Mouse (Mus musculus): Measurements from ENCODE around the gene Ugt1a6a. TPM values are rescaled to one million over a fixed set of nuclear protein-coding genes. Genes with fewer than 3 reads are reported as not detected.
A peak's percentile ranks its signal among the peaks of the same experiment; 100 is the strongest.
"Not testable (repeated sequence)": the region's sequence is repeated elsewhere in the genome, so short reads cannot be mapped to it uniquely, and the experiment has no call there.

The Ugt1a6a gene
- polyA plus RNA-seq (2014; fragmentation: Nextera tagmentation; extraction: Ambion mirVana), result 8.5 and 10.6 TPM in 2 replicates

- H3K9me3 ChIP-seq (ENCODE audit: control insufficient read depth, low read length); H3K4me2 ChIP-seq (ENCODE audit: low read depth, low read length); H3K4me3 ChIP-seq (ENCODE audit: low read depth, low read length); H3K36me3 ChIP-seq (ENCODE audit: control insufficient read depth, insufficient read depth, low read length); H3K27me3 ChIP-seq (replicated peaks; ENCODE audit: control insufficient read depth, insufficient read depth, low read length): not testable (repeated sequence)
- Histone ChIP-seq H3K9ac (ENCODE audit: low read depth, low read length) (peak within 1 kb of the TSS; percentile 14; the same call in 1 of the 2 replicates), H3K4me1 (ENCODE audit: control insufficient read depth, insufficient read depth, low read length) (peaks cover 13% of the 10 kb centered on the region; the same call in 1 of the 2 replicates), H3K27ac (replicated peaks; ENCODE audit: low read depth, low read length) (peak within 1 kb of the TSS; percentile 42)
- ATAC-seq (ENCODE audit: low read depth) (peak; percentile 84), DNase-seq (ENCODE audit: low spot score) (peak; percentile 82)
- 22% methylated on average over 4 of the region's 5 CpGs for WGBS
Observed at GRCm38 (mm10) chr1:88134457-88135011, at the start of gene Ugt1a6a. Ugt1a6a (plus strand) TSS chr1:88134809.

GRCm38 (mm10) chr1:88086125-88086524 is 48.5 kb upstream of the Ugt1a6a start:
- Histone ChIP-seq H3K9me3 (ENCODE audit: control insufficient read depth, low read length) (no peaks in the 10 kb centered on the region), H3K9ac (ENCODE audit: low read depth, low read length) (no peak overlapping the region), H3K4me2 (ENCODE audit: low read depth, low read length) (no peak overlapping the region), H3K27me3 (replicated peaks; ENCODE audit: control insufficient read depth, insufficient read depth, low read length) (no peaks in the 10 kb centered on the region), H3K4me3 (ENCODE audit: low read depth, low read length) (no peak overlapping the region), H3K27ac (replicated peaks; ENCODE audit: low read depth, low read length) (no peak overlapping the region), H3K36me3 (ENCODE audit: control insufficient read depth, insufficient read depth, low read length) (no peaks in the 10 kb centered on the region), H3K4me1 (ENCODE audit: control insufficient read depth, insufficient read depth, low read length) (no peaks in the 10 kb centered on the region)
- no peak for ATAC-seq (ENCODE audit: low read depth)
- DNase-seq (ENCODE audit: low spot score), result no peak
- WGBS, result 77% methylated on average over 1 of the region's 1 CpGs

GRCm38 (mm10) chr1:88087513-88087912 is 47.1 kb upstream of the Ugt1a6a start, which contains the start of gene Ugt1a8:
Ugt1a8 (plus strand) TSS chr1:88087813.
- H3K4me3 ChIP-seq (ENCODE audit: low read depth, low read length), result no peak within 1 kb of the TSS
- no peak for ATAC-seq (ENCODE audit: low read depth)
- no peaks in the 10 kb centered on the region for H3K27me3 ChIP-seq (replicated peaks; ENCODE audit: control insufficient read depth, insufficient read depth, low read length)
- no peaks in the 10 kb centered on the region for H3K4me1 ChIP-seq (ENCODE audit: control insufficient read depth, insufficient read depth, low read length)
- H3K36me3 ChIP-seq (ENCODE audit: control insufficient read depth, insufficient read depth, low read length), result no peaks in the 10 kb centered on the region
- no peaks in the 10 kb centered on the region for H3K9me3 ChIP-seq (ENCODE audit: control insufficient read depth, low read length)
- H3K4me2 ChIP-seq (ENCODE audit: low read depth, low read length), result no peak within 1 kb of the TSS
- no peak for DNase-seq (ENCODE audit: low spot score)
- no peak within 1 kb of the TSS for H3K27ac ChIP-seq (replicated peaks; ENCODE audit: low read depth, low read length)
- no peak within 1 kb of the TSS for H3K9ac ChIP-seq (ENCODE audit: low read depth, low read length)
- 68% methylated on average over 3 of the region's 3 CpGs for WGBS

- Histone ChIP-seq H3K4me2 (ENCODE audit: low read depth, low read length) (no peak overlapping the region), H3K9ac (ENCODE audit: low read depth, low read length) (no peak overlapping the region), H3K27ac (replicated peaks; ENCODE audit: low read depth, low read length) (no peak overlapping the region), H3K27me3 (replicated peaks; ENCODE audit: control insufficient read depth, insufficient read depth, low read length) (no peaks in the 10 kb centered on the region), H3K9me3 (ENCODE audit: control insufficient read depth, low read length) (no peaks in the 10 kb centered on the region), H3K36me3 (ENCODE audit: control insufficient read depth, insufficient read depth, low read length) (no peaks in the 10 kb centered on the region), H3K4me3 (ENCODE audit: low read depth, low read length) (no peak overlapping the region), H3K4me1 (ENCODE audit: control insufficient read depth, insufficient read depth, low read length) (peaks cover 5% of the 10 kb centered on the region; the same call in 1 of the 2 replicates)
- no peak for DNase-seq (ENCODE audit: low spot score)
- ATAC-seq (ENCODE audit: low read depth), result no peak
Observed at GRCm38 (mm10) chr1:88092341-88092740, 42.3 kb upstream of the Ugt1a6a start.

GRCm38 (mm10) chr1:88094270-88094676 is 40.3 kb upstream of the Ugt1a6a start:
- not testable (repeated sequence) for H3K4me2 ChIP-seq (ENCODE audit: low read depth, low read length); H3K36me3 ChIP-seq (ENCODE audit: control insufficient read depth, insufficient read depth, low read length); H3K9me3 ChIP-seq (ENCODE audit: control insufficient read depth, low read length); H3K4me3 ChIP-seq (ENCODE audit: low read depth, low read length); H3K27me3 ChIP-seq (replicated peaks; ENCODE audit: control insufficient read depth, insufficient read depth, low read length); H3K4me1 ChIP-seq (ENCODE audit: control insufficient read depth, insufficient read depth, low read length); DNase-seq (ENCODE audit: low spot score); H3K9ac ChIP-seq (ENCODE audit: low read depth, low read length); ATAC-seq (ENCODE audit: low read depth)
- WGBS, result 74% methylated on average over 3 of the region's 3 CpGs
- H3K27ac ChIP-seq (replicated peaks; ENCODE audit: low read depth, low read length), result 0 out of 2 replicates have a peak overlapping the region, but pooled peaks have one; percentile 80

GRCm38 (mm10) chr1:88094941-88095492 is 39.6 kb upstream of the Ugt1a6a start, which contains the start of gene Ugt1a7c:
Ugt1a7c (plus strand) TSS chr1:88095062.
- Histone ChIP-seq H3K27me3 (replicated peaks; ENCODE audit: control insufficient read depth, insufficient read depth, low read length) (no peaks in the 10 kb centered on the region), H3K36me3 (ENCODE audit: control insufficient read depth, insufficient read depth, low read length) (no peaks in the 10 kb centered on the region), H3K4me1 (ENCODE audit: control insufficient read depth, insufficient read depth, low read length) (peaks cover 5% of the 10 kb centered on the region; the same call in 1 of the 2 replicates), H3K9me3 (ENCODE audit: control insufficient read depth, low read length) (no peaks in the 10 kb centered on the region), H3K9ac (ENCODE audit: low read depth, low read length) (no peak within 1 kb of the TSS; the same call in 1 of the 2 replicates), H3K4me2 (ENCODE audit: low read depth, low read length) (peak within 1 kb of the TSS; percentile 36; the same call in 1 of the 2 replicates), H3K4me3 (ENCODE audit: low read depth, low read length) (no peak within 1 kb of the TSS), H3K27ac (replicated peaks; ENCODE audit: low read depth, low read length) (peak within 1 kb of the TSS; percentile 80)
- DNase-seq (ENCODE audit: low spot score), result peak; percentile 61
- WGBS, result 30% methylated on average over 10 of the region's 10 CpGs
- ATAC-seq (ENCODE audit: low read depth), result no peak

- not testable (repeated sequence) for H3K27me3 ChIP-seq (replicated peaks; ENCODE audit: control insufficient read depth, insufficient read depth, low read length); H3K27ac ChIP-seq (replicated peaks; ENCODE audit: low read depth, low read length); H3K9ac ChIP-seq (ENCODE audit: low read depth, low read length); H3K4me1 ChIP-seq (ENCODE audit: control insufficient read depth, insufficient read depth, low read length); H3K9me3 ChIP-seq (ENCODE audit: control insufficient read depth, low read length); H3K36me3 ChIP-seq (ENCODE audit: control insufficient read depth, insufficient read depth, low read length); ATAC-seq (ENCODE audit: low read depth); H3K4me2 ChIP-seq (ENCODE audit: low read depth, low read length); H3K4me3 ChIP-seq (ENCODE audit: low read depth, low read length); DNase-seq (ENCODE audit: low spot score)
- 93% methylated on average over 3 of the region's 3 CpGs for WGBS
Observed at GRCm38 (mm10) chr1:88098546-88098945, 36.1 kb upstream of the Ugt1a6a start.

- 75% methylated on average over 2 of the region's 2 CpGs for WGBS
- ATAC-seq (ENCODE audit: low read depth), result not testable (repeated sequence)
Observed at GRCm38 (mm10) chr1:88099691-88100090, 34.9 kb upstream of the Ugt1a6a start.

GRCm38 (mm10) chr1:88103019-88103418 is 31.6 kb upstream of the Ugt1a6a start, which contains the start of gene Ugt1a6b:
Ugt1a6b (plus strand) TSS chr1:88103252.
- H3K9ac ChIP-seq (ENCODE audit: low read depth, low read length); H3K4me2 ChIP-seq (ENCODE audit: low read depth, low read length); H3K36me3 ChIP-seq (ENCODE audit: control insufficient read depth, insufficient read depth, low read length); H3K4me1 ChIP-seq (ENCODE audit: control insufficient read depth, insufficient read depth, low read length); H3K9me3 ChIP-seq (ENCODE audit: control insufficient read depth, low read length); H3K27ac ChIP-seq (replicated peaks; ENCODE audit: low read depth, low read length); H3K4me3 ChIP-seq (ENCODE audit: low read depth, low read length); H3K27me3 ChIP-seq (replicated peaks; ENCODE audit: control insufficient read depth, insufficient read depth, low read length): not testable (repeated sequence)
- DNase-seq (ENCODE audit: low spot score), result peak; percentile 67
- WGBS, result 78% methylated on average over 1 of the region's 3 CpGs
- peak; percentile 71; the same call in 1 of the 2 replicates for ATAC-seq (ENCODE audit: low read depth)

More at GRCm38 (mm10) chr1:88099691-88100090, 34.9 kb upstream of the Ugt1a6a start:
- H3K27me3 ChIP-seq (replicated peaks; ENCODE audit: control insufficient read depth, insufficient read depth, low read length); H3K4me3 ChIP-seq (ENCODE audit: low read depth, low read length); H3K4me2 ChIP-seq (ENCODE audit: low read depth, low read length); H3K9ac ChIP-seq (ENCODE audit: low read depth, low read length); H3K4me1 ChIP-seq (ENCODE audit: control insufficient read depth, insufficient read depth, low read length); DNase-seq (ENCODE audit: low spot score); H3K27ac ChIP-seq (replicated peaks; ENCODE audit: low read depth, low read length); H3K36me3 ChIP-seq (ENCODE audit: control insufficient read depth, insufficient read depth, low read length); H3K9me3 ChIP-seq (ENCODE audit: control insufficient read depth, low read length): not testable (repeated sequence)
